Mouse (Mus musculus) G1E (cell line): ENCODE measurements at regions not wholly inside any gene's neighbourhood (a gene's known extent, or its start where the extent isn't known, plus 50 kb on each side); places are given as distances from the start of the nearest gene placed in this dataset.

ENCODE experiments used
- CTCF ChIP-seq: IDR thresholded peaks from 2 replicates; pipeline ENCODE4 v1.5.1; 2012; ENCODE audit warnings: low read depth, low read length, inconsistent platforms, mixed read lengths
- GATA1 ChIP-seq: IDR thresholded peaks from 2 replicates; pipeline ENCODE4 v1.6.1; 2012; ENCODE audit warnings: borderline replicate concordance, low read length, inconsistent platforms, mixed read lengths

DNA sequence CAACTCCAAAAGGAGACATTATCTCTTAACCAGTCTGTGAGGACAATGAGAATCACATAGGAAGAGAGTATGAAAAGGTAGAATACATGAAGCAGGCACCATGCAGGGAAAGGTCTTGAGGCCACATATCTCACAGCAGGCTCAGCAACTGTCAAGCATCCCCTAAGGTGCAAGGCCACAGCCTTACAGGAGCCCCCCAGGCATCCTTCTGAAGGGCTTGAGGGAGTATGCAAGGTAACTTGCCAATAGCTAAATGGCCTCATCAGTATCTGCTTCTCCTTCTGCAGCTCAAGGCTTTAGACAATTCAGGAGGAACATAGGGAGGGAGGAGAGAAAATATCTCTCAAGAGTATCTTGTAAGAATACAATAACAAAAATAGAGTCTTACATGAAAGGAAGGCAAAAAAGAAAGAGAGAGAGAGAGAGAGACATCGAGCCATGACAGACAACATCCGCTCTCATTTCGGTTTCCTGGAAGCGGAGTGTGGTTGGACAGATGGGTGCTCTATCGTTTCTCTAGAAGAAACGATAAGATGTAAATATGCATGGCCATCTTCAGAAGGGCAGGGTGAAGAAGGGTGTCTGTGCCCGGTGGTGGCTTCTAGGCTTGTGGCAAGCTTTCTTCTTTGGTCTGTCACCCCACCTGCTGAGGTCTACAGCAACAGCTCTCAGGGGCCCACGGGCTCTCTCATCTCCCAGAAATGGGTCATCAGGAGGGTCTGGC is 349.6 kb upstream of the 3110018I06Rik start:
- TF ChIP-seq GATA1 (no peak), CTCF (no peak)
